Mouse (Mus musculus) spleen, adult 12 weeks (tissue): ENCODE results near the gene Grin2b.

ENCODE experiments used
- DNase-seq: peaks from one replicate; pipeline ENCODE4 v3.0.0; 2022; ENCODE audit warnings: low spot score

Grin2b gene

DNA sequence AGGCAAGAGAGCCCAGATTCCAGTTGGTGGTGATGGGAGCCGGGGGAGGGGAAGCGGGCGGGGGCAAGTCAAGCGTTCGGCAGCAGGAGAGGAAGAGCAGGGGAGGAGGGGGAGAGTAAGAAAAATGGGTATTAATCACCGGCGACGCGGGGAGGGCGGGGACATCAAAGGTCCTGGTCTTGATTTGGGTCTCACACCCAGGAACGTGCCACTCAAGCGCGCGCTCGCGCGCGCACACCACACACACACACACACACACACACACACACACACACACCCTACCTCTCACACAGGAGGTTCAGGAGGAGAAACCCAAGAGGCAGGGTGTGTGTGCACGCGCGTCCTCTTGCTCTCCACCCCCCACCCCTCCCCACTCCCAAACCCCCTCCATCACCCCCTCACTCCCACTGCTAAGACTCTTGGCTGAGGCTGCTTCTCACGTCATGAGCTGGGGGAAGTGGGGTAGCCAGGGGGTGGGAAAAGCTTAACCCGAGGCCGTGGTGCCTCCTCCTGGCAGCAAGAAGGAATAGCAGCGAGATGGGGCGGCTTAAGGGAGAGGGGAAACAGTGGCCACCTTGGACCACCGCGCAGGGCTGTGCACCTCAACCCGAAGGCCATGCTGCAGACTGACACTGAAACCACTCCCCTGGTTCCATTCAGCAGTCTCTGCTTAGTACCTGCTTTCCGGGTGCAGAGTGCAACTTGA, at the start of gene Grin2b:
Gene Grin2b, minus strand, starts transcription at position 321 of the 706 bp plus-strand sequence.
- DNase-seq = no peak

GRCm38 (mm10) chr6:136221894-136222293, 48.6 kb upstream of the Grin2b start:
- DNase-seq = no peak

- no peak for DNase-seq
Measured at GRCm38 (mm10) chr6:136210442-136210841, 37.1 kb upstream of the Grin2b start.

DNA sequence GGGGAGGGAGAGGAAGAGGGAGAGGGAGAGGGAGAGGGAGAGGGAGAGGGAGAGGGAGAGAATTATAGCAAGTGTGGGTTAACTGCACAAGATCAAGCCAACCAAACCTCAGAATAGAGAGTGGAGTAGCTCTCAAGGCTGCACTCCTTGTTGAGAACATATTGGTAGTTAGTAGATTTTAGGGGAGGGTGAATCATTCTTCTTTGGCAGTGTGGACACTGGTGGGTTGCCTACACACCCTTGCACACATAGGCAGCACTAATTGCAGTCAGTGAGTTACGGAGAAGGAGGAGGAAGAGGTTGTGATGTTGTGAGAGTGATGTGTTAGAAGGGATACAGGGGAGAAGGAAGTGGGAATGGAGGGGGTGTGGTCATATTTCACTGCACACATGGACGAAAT, 26.5 kb upstream of the Grin2b start:
- no peak for DNase-seq

DNA sequence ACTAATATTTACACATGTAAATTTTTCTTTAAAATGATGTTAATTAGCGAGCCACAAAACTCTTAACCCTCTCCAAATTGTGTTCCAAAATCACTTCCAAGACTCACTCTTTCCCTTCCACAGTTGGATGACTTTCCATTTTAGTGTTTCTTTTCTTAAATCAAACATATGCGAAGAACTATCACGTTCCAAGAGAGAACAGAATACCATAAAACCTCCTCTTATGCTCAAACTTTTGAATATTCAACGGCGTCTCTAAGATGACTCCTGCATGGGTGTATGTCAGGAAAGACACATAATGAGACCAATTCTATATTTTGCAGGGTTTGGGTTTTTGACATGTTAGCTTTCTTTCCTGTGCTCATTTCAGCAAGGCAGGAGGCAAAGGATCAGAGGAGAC, 21.3 kb upstream of the Grin2b start:
- no peak for DNase-seq

DNA sequence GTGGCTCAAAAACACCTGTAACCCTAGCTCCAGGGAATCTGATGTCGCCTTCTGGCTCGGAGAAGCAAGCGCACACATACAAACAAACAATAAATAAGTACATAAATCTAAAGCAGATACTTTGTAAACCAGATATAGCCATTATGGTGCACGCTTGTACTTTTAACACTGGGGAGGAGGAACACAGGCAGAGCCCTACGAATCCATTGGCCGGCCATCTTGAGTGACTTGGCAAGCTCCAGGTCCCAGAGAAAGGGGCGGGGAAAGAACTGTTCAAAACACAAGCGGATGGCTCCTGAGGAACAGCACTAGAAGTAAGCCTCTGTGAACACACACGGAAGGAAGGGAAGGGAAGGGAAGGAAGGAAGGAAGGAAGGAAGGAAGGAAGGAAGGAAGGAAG, 4.8 kb upstream of the Grin2b start:
- no peak for DNase-seq

GRCm38 (mm10) chr6:136172801-136173190, 515 bp downstream of the Grin2b start:
- no peak for DNase-seq

DNA sequence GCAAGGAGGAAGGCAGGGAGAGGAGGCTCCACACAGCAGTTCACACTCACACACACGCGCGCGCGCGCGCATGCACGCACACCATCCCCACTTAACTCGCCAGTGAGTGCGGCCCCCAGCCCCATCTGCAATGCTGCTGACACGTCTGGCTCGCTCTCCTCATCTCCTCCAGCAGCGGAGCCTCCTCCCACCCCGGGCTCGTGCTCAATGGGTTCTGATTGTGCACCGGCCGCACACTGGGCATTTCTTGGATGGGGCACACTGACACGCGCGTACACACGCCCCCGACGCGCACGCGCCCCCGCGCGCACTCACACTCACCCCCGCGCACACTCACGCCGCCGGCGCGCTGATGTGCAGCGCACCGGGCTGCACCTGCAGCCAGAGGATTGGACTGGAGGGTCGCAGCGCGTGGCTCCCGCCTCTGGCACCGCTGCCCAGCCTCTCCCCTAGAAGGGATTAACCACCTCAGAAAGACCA, 1.1 kb downstream of the Grin2b start:
- no peak for DNase-seq

DNA sequence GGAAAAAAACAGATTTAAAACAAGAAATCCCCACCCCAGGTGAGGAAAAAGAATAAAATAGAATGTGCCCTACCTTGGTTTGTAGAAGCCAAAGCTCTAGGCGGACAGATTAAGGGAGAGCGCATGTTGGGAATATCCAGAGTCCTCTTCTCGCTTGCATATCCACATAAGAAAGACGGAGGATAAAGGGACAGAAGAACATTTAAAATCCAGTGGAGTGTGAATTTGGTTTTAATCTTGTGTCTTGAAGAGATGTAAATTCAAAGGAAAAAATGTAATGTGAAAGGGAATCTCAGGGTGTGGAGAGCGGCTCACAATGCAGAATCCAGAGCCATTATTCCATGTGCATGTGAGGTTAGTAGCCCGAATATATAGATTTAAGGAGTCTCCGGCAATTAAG, 2.0 kb downstream of the Grin2b start:
- DNase-seq = no peak

DNA sequence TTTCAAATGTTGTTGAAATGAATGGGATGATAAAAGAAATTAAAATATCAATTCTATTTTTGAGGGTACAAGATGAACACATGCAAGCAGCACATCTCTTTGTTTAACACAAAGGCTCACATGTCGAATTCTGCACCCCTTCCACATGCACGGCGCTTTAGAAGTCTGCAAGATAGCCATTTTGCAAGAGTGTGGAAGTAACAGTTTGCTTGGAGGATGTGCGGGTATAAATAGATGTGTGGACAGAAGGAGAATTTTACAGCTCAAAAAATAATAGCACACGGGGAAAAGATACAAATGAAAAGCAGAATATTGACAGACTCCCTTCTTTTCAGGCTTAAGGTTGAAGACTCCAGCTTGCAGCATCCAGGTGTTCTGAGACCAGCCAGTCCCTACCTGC, 2.9 kb downstream of the Grin2b start:
- no peak for DNase-seq

DNA sequence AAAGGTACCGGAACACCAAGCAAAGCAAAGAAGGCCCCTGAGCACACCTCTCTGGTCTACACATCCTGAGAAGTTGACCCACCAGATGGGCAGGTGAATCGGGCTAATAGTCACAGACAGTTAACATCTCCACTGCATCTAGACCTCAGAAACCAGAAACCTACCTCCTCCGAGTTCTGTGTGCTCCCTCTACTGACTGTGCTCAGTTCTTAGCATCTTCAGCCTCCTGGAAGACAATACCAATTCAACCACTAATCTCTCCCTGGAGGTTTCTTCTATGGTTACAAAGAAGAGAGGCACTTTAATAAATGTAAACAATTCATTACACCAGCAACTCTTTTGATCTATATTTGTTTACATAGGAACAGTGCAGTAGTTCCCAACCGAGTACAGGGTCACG, 6.0 kb downstream of the Grin2b start:
- DNase-seq = no peak

- DNase-seq = no peak
Measured at GRCm38 (mm10) chr6:136165443-136166077, 7.8 kb downstream of the Grin2b start.

DNA sequence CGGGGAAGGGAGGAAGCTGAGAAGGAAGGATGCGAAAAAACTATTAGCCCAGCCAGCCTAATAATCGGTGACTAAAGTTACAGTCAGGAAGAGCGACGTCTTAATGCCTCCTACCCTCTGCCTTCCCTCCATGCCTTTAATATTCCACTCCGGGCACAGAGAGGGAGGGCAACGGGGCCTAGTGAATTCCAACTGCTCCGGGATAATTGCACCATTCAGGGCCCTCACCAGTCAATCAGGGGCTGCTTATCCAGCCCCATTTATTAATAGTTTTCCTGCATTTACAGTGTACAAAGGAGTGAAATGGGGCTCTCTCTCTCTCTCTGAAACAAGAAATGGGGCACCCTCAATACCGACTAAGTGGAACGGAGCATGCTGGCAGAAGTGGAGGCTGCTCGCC, 11.2 kb downstream of the Grin2b start:
- DNase-seq = no peak

GRCm38 (mm10) chr6:136153444-136153843, 19.9 kb downstream of the Grin2b start:
- DNase-seq = no peak

DNA sequence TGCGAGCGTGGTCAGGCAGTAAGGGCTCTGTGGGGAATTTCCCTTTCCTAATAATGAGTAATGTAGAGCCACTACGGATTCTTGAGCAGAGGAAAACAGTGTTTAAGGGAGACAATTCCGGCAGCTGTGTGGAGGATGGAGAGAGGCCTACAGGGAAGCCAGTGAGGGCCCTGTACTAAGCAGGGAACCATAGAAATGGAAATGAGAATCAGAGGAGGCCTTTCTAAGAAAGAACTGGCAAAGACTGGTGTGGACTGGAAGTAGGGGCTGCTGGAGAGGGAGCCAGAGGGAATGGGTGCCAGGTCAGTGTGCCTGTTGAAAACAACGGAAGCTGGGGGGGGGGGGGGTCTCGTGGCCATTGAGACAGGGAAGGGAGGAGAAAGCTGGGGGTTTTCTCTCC, 23.2 kb downstream of the Grin2b start:
- DNase-seq = no peak

GRCm38 (mm10) chr6:136139967-136140366, 33.3 kb downstream of the Grin2b start:
- no peak for DNase-seq

DNA sequence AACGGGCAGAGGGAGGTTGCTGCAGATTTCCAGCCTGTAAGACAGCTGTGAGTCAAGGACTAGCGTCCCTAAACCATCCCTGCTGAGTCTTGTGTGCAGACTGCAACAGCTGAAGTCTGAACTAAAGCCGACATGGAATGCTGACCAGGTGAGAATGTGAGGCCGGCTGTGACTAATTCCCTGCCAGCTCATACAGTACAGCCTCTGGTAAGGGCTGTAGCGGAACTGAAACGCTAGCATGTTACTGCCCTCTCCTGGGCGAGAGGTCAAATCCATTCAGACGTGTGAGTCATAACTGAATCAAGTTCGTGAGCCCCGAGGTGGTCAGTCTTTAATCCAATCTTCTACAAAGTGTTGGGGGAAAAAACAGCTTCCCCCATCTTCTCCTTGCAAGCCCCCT, 42.9 kb downstream of the Grin2b start:
- no peak for DNase-seq

GRCm38 (mm10) chr6:136122593-136122992, 50.7 kb downstream of the Grin2b start:
- no peak for DNase-seq

DNA sequence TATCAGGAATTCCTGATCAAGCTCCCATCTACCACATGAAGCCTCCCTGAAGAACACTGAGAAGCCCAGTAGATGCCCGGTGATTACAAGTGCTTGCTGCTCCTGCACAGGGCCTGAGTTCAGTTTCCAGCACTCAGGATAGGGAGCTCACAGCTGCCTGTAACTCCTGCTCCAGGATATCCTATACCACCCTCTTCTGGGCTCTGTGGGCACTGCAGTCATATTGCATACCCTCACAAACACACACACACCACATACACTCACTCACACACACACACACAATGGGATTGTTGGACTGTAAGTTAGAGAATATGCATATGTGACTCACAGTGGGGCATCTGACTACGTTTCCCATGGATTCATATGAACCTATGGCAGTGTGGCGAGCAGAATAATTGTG, 55.9 kb downstream of the Grin2b start:
- DNase-seq = no peak

- no peak for DNase-seq
Measured at GRCm38 (mm10) chr6:136113639-136114410, 59.5 kb downstream of the Grin2b start.

DNA sequence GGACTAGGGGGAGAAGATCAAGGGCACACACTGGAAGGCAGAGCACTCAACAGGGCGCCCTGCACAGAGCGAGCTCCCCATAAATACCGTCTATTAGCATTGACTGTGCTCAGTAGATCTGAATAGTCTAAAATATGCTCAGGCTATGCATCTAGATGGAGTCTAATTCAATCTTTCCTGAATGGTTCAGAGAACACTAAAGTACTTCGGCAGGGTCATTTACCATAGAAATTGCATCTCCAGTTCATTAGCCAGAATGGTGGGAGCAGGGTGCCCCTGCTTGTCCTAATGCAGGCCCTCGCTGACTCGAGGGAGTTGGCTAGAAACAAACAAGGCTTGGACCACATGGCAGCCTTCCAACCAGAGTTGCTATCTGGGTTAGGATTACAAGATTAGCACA, 64.1 kb downstream of the Grin2b start:
- no peak for DNase-seq

- DNase-seq = no peak
Measured at GRCm38 (mm10) chr6:136108466-136108865, 64.8 kb downstream of the Grin2b start.

DNA sequence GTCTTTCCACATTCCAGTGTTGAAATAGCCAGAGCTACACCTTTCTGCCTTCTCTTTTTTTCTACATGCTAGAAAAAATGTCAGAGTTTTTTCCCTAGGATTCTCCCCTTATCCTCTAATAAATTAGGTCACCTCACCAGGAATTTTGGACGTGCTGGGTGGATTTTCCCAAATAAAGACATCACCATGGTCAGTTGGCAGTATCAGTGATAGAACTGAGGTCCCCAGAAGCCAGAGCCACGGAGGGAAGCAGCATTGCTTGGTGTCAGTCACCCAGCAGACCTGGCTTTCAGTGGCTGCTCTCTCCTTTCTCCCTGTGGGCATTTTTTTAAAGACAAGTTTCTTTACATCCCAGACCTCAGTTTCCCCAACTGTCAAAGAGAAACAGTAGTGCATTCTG, 68.1 kb downstream of the Grin2b start:
- DNase-seq = no peak
